Mouse (Mus musculus): ENCODE measurements around the gene Zfp316. TPM values are rescaled to one million over a fixed set of nuclear protein-coding genes. Genes with fewer than 3 reads are reported as not detected.

Zfp316 gene
- polyA plus RNA-seq (2014; fragmentation: Nextera tagmentation; extraction: Ambion mirVana): 3.5 and 4.2 TPM in 2 replicates

DNA sequence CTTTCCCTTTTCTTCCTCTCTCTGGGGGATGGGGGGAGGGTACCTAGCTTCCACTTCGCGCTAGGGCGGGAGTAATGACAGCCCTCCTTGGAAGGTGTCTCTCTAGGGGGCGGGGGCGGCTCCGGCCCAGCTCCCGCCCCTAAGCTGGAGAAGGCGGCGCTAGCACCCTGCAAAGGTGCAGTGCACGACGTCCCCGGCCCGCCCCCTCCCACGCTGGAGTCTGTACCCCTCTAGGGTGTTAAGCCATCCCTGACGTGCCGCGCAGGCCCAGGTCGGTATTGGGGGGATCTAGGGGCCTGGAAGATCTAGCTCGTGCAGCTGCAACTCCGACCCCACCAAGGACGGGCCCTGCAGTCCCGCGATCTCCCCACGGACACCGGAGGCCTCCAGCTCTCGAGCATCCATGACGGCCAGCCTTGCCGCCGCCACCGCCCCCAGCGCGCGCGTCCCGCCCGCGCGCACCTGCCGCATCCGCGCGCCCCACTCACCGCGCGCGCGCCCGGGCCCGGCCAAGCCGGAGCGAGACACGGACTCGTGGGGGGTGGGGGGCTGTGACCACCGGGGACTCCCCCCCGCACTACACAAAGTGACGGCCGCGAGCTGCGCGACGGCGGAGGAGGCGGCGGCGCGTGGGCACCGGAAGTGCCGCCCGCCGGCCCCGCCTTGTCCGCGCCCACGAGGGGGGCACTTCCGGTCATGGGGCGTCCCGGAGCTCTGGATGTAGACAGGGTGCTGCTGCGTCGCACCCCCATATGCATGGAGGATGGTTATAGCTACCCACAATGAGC, at the start of gene Zfp316:
Gene Zfp316 (minus strand): TSS at position 660 of the 788 bp plus-strand sequence.
- peaks cover 11% of the 10 kb centered on the region for H3K4me1 ChIP-seq (replicated peaks; ENCODE audit: control insufficient read depth, insufficient read depth, low read length)
- peak within 1 kb of the TSS; percentile 96 for H3K4me3 ChIP-seq (ENCODE audit: low read depth, low read length)
- H3K9me3 ChIP-seq (ENCODE audit: control insufficient read depth, low read length): no peaks in the 10 kb centered on the region
- H3K27ac ChIP-seq (ENCODE audit: low read depth, low read length): peak within 1 kb of the TSS; percentile 46; the same call in 1 of the 2 replicates
- DNase-seq (ENCODE audit: low spot score): peak; percentile 81
- ATAC-seq (replicated peaks; ENCODE audit: low FRiP score): peak; percentile 87
- no peaks in the 10 kb centered on the region for H3K27me3 ChIP-seq (ENCODE audit: control insufficient read depth, insufficient read depth, low read length)
- WGBS: 1% methylated on average over 67 of the region's 79 CpGs
- H3K36me3 ChIP-seq (ENCODE audit: control insufficient read depth, insufficient read depth, low read length): no peaks in the 10 kb centered on the region
- H3K9ac ChIP-seq (ENCODE audit: low read length): peak within 1 kb of the TSS; percentile 97
- peak within 1 kb of the TSS; percentile 96 for H3K4me2 ChIP-seq (ENCODE audit: low read depth, low read length, severe bottlenecking)

DNA sequence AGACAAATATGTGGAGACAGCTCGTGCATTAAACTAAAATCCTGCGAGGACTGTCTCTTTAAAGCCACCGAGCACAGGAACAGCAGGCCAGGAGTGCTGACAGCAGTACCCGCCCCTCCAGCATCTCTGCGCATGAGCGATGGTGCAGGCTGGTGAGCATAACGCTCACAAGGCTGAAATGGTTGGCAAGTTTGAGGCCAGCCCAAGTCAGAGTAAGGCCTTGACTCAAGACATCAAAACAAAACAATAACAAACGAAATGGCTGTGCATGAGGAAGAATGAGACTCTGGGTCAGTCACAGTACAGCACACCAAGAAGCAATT, 47.4 kb upstream of the Zfp316 start:
- WGBS: 92% methylated on average over 8 of the region's 8 CpGs
- Histone ChIP-seq H3K4me1 (replicated peaks; ENCODE audit: control insufficient read depth, insufficient read depth, low read length) (peaks cover 8% of the 10 kb centered on the region), H3K9me3 (ENCODE audit: control insufficient read depth, low read length) (no peaks in the 10 kb centered on the region), H3K27ac (ENCODE audit: low read depth, low read length) (no peak overlapping the region), H3K9ac (ENCODE audit: low read length) (no peak overlapping the region), H3K4me3 (ENCODE audit: low read depth, low read length) (no peak overlapping the region), H3K36me3 (ENCODE audit: control insufficient read depth, insufficient read depth, low read length) (peaks cover 3% of the 10 kb centered on the region; the same call in 1 of the 2 replicates), H3K4me2 (ENCODE audit: low read depth, low read length, severe bottlenecking) (no peak overlapping the region), H3K27me3 (ENCODE audit: control insufficient read depth, insufficient read depth, low read length) (no peaks in the 10 kb centered on the region)
- no peak for ATAC-seq (replicated peaks; ENCODE audit: low FRiP score)
- DNase-seq (ENCODE audit: low spot score): no peak

DNA sequence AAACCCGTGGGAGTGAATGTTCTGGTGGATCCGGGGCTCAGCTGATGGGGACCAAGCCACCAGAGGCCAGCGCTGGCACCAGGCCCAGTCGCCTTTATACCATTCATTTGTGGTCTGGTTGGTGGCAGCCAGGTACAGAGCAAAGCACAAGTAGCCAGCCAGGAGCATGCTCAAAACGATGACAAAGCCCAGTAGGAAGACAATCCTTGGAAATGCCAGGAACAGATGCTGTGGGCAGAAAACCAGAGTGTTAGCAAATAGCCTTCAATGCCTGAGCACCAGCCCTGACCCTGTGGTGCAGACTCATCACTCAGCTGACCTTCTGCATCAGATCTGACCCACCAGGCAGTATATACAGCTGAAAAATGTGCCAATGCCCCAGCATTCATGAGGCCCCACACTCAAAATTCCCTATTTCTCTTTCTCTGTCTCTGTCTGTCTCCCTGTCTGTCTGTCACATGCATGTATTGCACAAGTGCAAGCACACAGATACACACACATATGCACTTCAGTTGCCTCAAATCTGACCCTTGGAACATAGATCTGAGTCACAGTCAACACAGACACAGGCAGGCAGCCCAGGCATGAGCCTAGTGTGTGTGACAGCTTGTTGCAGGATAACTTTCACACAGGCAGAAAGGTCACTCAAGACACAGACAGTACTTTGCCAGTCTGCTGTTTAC, 46.9 kb upstream of the Zfp316 start:
- Histone ChIP-seq H3K36me3 (ENCODE audit: control insufficient read depth, insufficient read depth, low read length) (peaks cover 3% of the 10 kb centered on the region; the same call in 1 of the 2 replicates), H3K4me2 (ENCODE audit: low read depth, low read length, severe bottlenecking) (no peak overlapping the region), H3K4me1 (replicated peaks; ENCODE audit: control insufficient read depth, insufficient read depth, low read length) (peaks cover 8% of the 10 kb centered on the region), H3K4me3 (ENCODE audit: low read depth, low read length) (no peak overlapping the region), H3K27me3 (ENCODE audit: control insufficient read depth, insufficient read depth, low read length) (no peaks in the 10 kb centered on the region), H3K9ac (ENCODE audit: low read length) (no peak overlapping the region), H3K9me3 (ENCODE audit: control insufficient read depth, low read length) (no peaks in the 10 kb centered on the region), H3K27ac (ENCODE audit: low read depth, low read length) (no peak overlapping the region)
- ATAC-seq (replicated peaks; ENCODE audit: low FRiP score) (no peak), DNase-seq (ENCODE audit: low spot score) (no peak)
- 94% methylated on average over 5 of the region's 5 CpGs for WGBS

DNA sequence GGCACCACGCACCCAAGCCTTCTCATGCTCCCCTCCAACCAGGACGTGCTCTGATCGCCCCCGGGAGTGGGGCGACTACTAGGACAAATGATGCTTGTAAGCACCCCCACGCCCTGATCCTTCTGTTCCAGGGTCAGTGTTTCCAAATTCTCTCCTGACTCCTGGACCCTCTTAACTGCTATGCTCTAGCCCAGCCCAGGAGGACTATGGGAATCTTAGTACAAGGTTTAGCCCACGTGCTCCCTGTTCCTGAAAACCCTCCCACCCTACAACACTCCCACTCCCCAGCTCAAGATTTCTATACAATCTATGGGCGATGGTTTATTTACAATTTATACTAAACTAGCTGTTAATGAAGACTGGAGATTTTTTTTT, 45.7 kb upstream of the Zfp316 start:
- Histone ChIP-seq H3K4me2 (ENCODE audit: low read depth, low read length, severe bottlenecking) (peak overlapping the region; percentile 67; the same call in 1 of the 2 replicates), H3K36me3 (ENCODE audit: control insufficient read depth, insufficient read depth, low read length) (peaks cover 10% of the 10 kb centered on the region; the same call in 1 of the 2 replicates)
- peak; percentile 47; the same call in 1 of the 2 replicates for ATAC-seq (replicated peaks; ENCODE audit: low FRiP score)

DNA sequence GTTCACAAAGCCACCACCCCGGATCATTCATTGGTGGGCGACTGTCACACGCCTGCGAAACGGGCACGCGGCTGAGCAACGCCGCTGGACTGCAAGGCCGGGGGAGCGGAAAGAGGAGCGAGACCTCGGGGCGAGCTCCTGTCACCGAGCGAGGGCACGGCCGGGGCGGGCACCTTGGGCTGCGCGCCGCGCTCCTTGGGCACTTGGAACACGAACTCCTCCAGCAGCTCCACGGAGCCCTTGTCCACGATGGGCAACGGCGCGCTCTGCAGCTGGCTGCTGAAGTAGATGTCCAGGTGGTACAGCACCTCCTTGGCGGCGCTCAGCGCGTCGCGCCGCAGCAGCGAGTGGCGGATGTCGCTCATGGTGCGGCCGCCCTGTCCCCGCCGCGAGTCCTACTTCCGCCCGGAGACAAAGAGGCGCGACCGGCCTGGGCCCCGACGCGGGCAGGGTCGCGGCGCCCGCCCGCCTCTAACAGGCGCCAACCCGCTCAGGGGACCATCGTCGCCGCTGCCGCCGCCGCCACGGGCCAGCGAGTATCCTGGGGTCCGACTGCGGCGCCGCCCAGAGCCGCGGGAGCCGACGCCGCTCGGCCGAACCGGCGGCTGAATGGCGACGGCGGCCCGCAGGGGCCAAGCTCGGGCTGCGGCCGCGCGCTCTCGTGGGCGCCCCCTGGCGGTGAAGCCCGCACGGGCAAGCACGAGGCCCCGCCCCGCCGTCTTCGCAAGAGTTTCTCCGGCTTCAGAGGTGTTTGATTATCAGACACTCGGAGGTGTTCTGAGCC, 45.1 kb upstream of the Zfp316 start, which contains the start of gene E130309D02Rik:
Gene E130309D02Rik (minus strand): TSS at position 631 of the 784 bp plus-strand sequence.
- Histone ChIP-seq H3K27me3 (ENCODE audit: control insufficient read depth, insufficient read depth, low read length) (no peaks in the 10 kb centered on the region), H3K4me1 (replicated peaks; ENCODE audit: control insufficient read depth, insufficient read depth, low read length) (peaks cover 8% of the 10 kb centered on the region), H3K4me2 (ENCODE audit: low read depth, low read length, severe bottlenecking) (peak within 1 kb of the TSS; percentile 67), H3K4me3 (ENCODE audit: low read depth, low read length) (peak within 1 kb of the TSS; percentile 85), H3K36me3 (ENCODE audit: control insufficient read depth, insufficient read depth, low read length) (peaks cover 7% of the 10 kb centered on the region; the same call in 1 of the 2 replicates), H3K9me3 (ENCODE audit: control insufficient read depth, low read length) (no peaks in the 10 kb centered on the region), H3K27ac (ENCODE audit: low read depth, low read length) (peak within 1 kb of the TSS; percentile 92), H3K9ac (ENCODE audit: low read length) (peak within 1 kb of the TSS; percentile 97)
- DNase-seq (ENCODE audit: low spot score) (peak; percentile 96), ATAC-seq (replicated peaks; ENCODE audit: low FRiP score) (peak; percentile 86)
- WGBS: under 1% methylated on average over 91 of the region's 101 CpGs

More for the DNA sequence above, 45.7 kb upstream of the Zfp316 start:
- H3K4me3 ChIP-seq (ENCODE audit: low read depth, low read length): peak overlapping the region; percentile 85
- 10% methylated on average over 8 of the region's 8 CpGs for WGBS
- no peak for DNase-seq (ENCODE audit: low spot score)
- peak overlapping the region; percentile 97 for H3K9ac ChIP-seq (ENCODE audit: low read length)
- H3K27me3 ChIP-seq (ENCODE audit: control insufficient read depth, insufficient read depth, low read length): no peaks in the 10 kb centered on the region
- H3K9me3 ChIP-seq (ENCODE audit: control insufficient read depth, low read length): no peaks in the 10 kb centered on the region
- H3K4me1 ChIP-seq (replicated peaks; ENCODE audit: control insufficient read depth, insufficient read depth, low read length): peaks cover 8% of the 10 kb centered on the region
- no peak overlapping the region for H3K27ac ChIP-seq (ENCODE audit: low read depth, low read length)

DNA sequence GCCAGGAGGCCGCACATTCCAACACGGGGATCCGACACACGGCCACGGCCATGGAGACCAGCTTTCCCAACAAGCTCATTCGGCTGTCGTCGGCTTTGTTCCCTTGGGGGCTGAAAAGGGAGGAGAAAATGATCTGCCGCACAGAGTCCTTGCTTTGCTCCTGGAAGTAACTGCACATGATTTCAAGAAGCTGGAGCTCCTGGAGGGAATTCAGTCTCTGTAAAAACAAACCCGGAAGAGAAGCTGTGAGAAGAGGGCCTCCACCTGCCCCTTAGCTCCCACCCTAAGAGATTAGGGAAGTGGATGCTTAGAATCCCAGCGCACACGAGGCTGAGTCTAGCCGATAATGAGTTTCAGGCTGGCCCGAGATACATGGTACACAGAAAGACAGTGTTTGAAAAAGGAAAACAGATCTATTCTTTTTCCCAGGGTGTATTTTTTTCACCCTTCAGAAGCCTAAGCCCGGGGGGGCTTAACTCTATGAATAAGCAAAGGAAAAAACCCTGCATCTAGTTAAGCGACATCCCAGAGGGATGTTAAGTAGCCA, 44.4 kb upstream of the Zfp316 start:
- Histone ChIP-seq H3K27ac (ENCODE audit: low read depth, low read length) (peak overlapping the region; percentile 92), H3K27me3 (ENCODE audit: control insufficient read depth, insufficient read depth, low read length) (no peaks in the 10 kb centered on the region), H3K9me3 (ENCODE audit: control insufficient read depth, low read length) (no peaks in the 10 kb centered on the region), H3K9ac (ENCODE audit: low read length) (peak overlapping the region; percentile 97), H3K4me1 (replicated peaks; ENCODE audit: control insufficient read depth, insufficient read depth, low read length) (peaks cover 8% of the 10 kb centered on the region), H3K36me3 (ENCODE audit: control insufficient read depth, insufficient read depth, low read length) (peaks cover 7% of the 10 kb centered on the region; the same call in 1 of the 2 replicates), H3K4me3 (ENCODE audit: low read depth, low read length) (peak overlapping the region; percentile 85), H3K4me2 (ENCODE audit: low read depth, low read length, severe bottlenecking) (peak overlapping the region; percentile 67)
- DNase-seq (ENCODE audit: low spot score) (peak; percentile 57), ATAC-seq (replicated peaks; ENCODE audit: low FRiP score) (0 out of 2 replicates have a peak, but pooled peaks have one; percentile 22)
- WGBS: 3% methylated on average over 16 of the region's 16 CpGs

DNA sequence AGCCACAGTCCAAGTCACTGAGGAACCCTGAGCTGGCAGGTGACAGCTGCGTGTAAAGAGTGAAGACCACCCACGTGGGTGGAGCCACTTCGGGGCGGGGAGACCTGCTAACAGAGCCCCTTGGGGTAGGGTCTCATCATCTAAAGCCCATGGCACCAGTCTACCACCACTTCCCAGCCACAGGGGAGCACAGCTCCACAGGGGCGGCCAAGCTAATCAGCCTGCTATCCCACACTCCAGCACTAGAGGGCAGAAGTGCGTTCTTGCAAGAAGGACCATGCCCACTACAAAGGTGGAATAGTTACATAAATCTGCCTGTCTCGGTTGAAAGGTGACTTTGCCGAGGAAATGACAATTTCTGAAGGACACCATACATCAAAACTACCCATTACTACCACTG, 42.1 kb upstream of the Zfp316 start:
- H3K4me3 ChIP-seq (ENCODE audit: low read depth, low read length): no peak overlapping the region
- DNase-seq (ENCODE audit: low spot score): peak; percentile 90

DNA sequence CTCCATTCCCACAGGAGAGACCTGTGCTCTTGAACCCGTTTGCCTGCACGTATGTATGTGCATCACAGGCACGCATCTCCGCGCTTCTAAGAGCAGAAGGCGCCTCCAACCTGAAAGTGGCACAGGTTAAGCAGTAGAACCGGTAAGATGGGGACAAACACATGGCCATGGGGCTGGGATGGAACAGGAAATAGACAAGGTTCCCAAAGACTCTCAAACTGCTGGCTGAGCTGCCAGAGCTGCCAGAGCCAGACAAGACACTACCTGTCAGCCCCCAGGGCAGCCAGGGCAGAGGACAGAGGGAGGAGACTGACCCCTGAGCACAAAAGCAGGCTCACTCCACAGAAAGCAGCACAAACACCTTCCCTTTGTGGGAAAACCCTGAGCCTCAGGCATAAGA, 40.1 kb upstream of the Zfp316 start:
- H3K9ac ChIP-seq (ENCODE audit: low read length): no peak overlapping the region
- no peak overlapping the region for H3K4me3 ChIP-seq (ENCODE audit: low read depth, low read length)
- 95% methylated on average over 7 of the region's 7 CpGs for WGBS
- H3K9me3 ChIP-seq (ENCODE audit: control insufficient read depth, low read length): no peaks in the 10 kb centered on the region
- no peak overlapping the region for H3K4me2 ChIP-seq (ENCODE audit: low read depth, low read length, severe bottlenecking)
- peaks cover 5% of the 10 kb centered on the region for H3K4me1 ChIP-seq (replicated peaks; ENCODE audit: control insufficient read depth, insufficient read depth, low read length)
- ATAC-seq (replicated peaks; ENCODE audit: low FRiP score) (no peak), DNase-seq (ENCODE audit: low spot score) (no peak)
- H3K27me3 ChIP-seq (ENCODE audit: control insufficient read depth, insufficient read depth, low read length): no peaks in the 10 kb centered on the region
- no peak overlapping the region for H3K27ac ChIP-seq (ENCODE audit: low read depth, low read length)
- peaks cover 20% of the 10 kb centered on the region for H3K36me3 ChIP-seq (ENCODE audit: control insufficient read depth, insufficient read depth, low read length)

More for the DNA sequence above, 42.1 kb upstream of the Zfp316 start:
- H3K36me3 ChIP-seq (ENCODE audit: control insufficient read depth, insufficient read depth, low read length): peaks cover 7% of the 10 kb centered on the region
- no peak for ATAC-seq (replicated peaks; ENCODE audit: low FRiP score)
- 68% methylated on average over 8 of the region's 8 CpGs for WGBS
- no peaks in the 10 kb centered on the region for H3K27me3 ChIP-seq (ENCODE audit: control insufficient read depth, insufficient read depth, low read length)
- H3K9ac ChIP-seq (ENCODE audit: low read length): no peak overlapping the region
- no peaks in the 10 kb centered on the region for H3K9me3 ChIP-seq (ENCODE audit: control insufficient read depth, low read length)
- no peak overlapping the region for H3K27ac ChIP-seq (ENCODE audit: low read depth, low read length)
- H3K4me2 ChIP-seq (ENCODE audit: low read depth, low read length, severe bottlenecking): no peak overlapping the region
- H3K4me1 ChIP-seq (replicated peaks; ENCODE audit: control insufficient read depth, insufficient read depth, low read length): peaks cover 8% of the 10 kb centered on the region

All from forebrain, embryonic 11.5 days (tissue).